Mouse (Mus musculus) ES-Bruce4 (cell line): ENCODE data around the gene Ccdc9.

ENCODE experiments used
- CTCF ChIP-seq: IDR thresholded peaks from one replicate; pipeline ENCODE4 v1.8.1; 2011; ENCODE audit warnings: low read depth, low read length
- POLR2A ChIP-seq: IDR thresholded peaks from one replicate; pipeline ENCODE4 v1.8.1; 2011; ENCODE audit warnings: low read length; ENCODE audit not compliant: insufficient read depth

GRCm38 (mm10) chr7:16239554-16239997 lies 47.0 kb downstream of the Ccdc9 start:
- TF ChIP-seq CTCF (no peak), POLR2A (no peak)
